Mouse (Mus musculus): ENCODE data around the gene Creg1. TPM values are rescaled to one million over a fixed set of nuclear protein-coding genes. Genes with fewer than 3 reads are reported as not detected.

The Creg1 gene
- polyA plus RNA-seq, 1 experiment, result 89.4 TPM

GRCm38 (mm10) chr1:165762914-165763634 lies 472 bp upstream of the Creg1 start:
- peak overlapping the region; percentile 77 for H3K4me3 ChIP-seq (ENCODE audit: extremely low read depth, insufficient read depth, insufficient read length)
- H3K4me1 ChIP-seq (ENCODE audit: control insufficient read depth, insufficient read depth, insufficient read length), result peaks cover 2% of the 10 kb centered on the region; the same call in 1 of the 2 replicates
- no peak for DNase-seq (ENCODE audit: low read depth in 1 of 2, low spot score in 2 of 2)
- no peak overlapping the region for H3K27ac ChIP-seq (ENCODE audit: insufficient read depth, low read length)
- 4% methylated on average over 14 of the region's 14 CpGs for WGBS
- H3K36me3 ChIP-seq (ENCODE audit: control insufficient read depth, insufficient read depth, low read length), result no peaks in the 10 kb centered on the region
- no peak for TF ChIP-seq CTCF (IDR thresholded peaks at IDR 0.05; ENCODE audit: extremely low read depth, insufficient read depth, insufficient read length, insufficient replicate concordance)
- TF ChIP-seq POLR2A (IDR thresholded peaks at IDR 0.05; ENCODE audit: low read depth, low read length), result no peak
- no peaks in the 10 kb centered on the region for H3K27me3 ChIP-seq (ENCODE audit: control insufficient read depth, insufficient read depth, low read length)

DNA sequence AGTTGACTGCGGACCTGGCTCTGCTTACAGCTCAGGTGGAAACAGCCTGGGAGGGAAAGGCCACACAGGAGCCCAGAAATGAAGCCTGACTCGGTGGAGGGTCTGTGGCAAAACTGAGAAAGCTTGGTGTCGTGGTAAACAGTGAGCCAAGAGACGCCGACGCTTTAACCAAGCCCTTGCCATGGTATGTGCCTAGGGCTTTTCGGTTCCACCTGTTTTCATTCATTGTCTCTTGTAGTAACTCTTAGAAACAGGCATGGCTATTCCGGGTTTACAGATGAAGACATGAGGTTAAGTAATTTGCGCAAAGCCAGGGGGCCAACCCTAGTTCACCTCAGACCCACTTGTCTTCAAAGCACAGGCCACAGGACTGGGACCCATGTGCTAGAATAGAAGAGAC lies 1.0 kb downstream of the Creg1 start:
- Histone ChIP-seq H3K27ac (ENCODE audit: insufficient read depth, low read length) (peak overlapping the region; percentile 67; the same call in 1 of the 2 replicates), H3K4me3 (ENCODE audit: extremely low read depth, insufficient read depth, insufficient read length) (peak overlapping the region; percentile 77), H3K36me3 (ENCODE audit: control insufficient read depth, insufficient read depth, low read length) (no peaks in the 10 kb centered on the region), H3K27me3 (ENCODE audit: control insufficient read depth, insufficient read depth, low read length) (no peaks in the 10 kb centered on the region), H3K4me1 (ENCODE audit: control insufficient read depth, insufficient read depth, insufficient read length) (peaks cover 2% of the 10 kb centered on the region; the same call in 1 of the 2 replicates)
- 30% methylated on average over 9 of the region's 9 CpGs for WGBS
- TF ChIP-seq POLR2A (IDR thresholded peaks at IDR 0.05; ENCODE audit: low read depth, low read length) (no peak), CTCF (IDR thresholded peaks at IDR 0.05; ENCODE audit: extremely low read depth, insufficient read depth, insufficient read length, insufficient replicate concordance) (no peak)
- DNase-seq (ENCODE audit: low read depth in 1 of 2, low spot score in 2 of 2), result no peak

- whole genome bisulfite sequencing, result 82% methylated on average over 11 of the region's 11 CpGs
- Histone ChIP-seq H3K27me3 (ENCODE audit: control insufficient read depth, insufficient read depth, low read length) (no peaks in the 10 kb centered on the region), H3K27ac (ENCODE audit: insufficient read depth, low read length) (no peak overlapping the region), H3K36me3 (ENCODE audit: control insufficient read depth, insufficient read depth, low read length) (no peaks in the 10 kb centered on the region), H3K4me3 (ENCODE audit: extremely low read depth, insufficient read depth, insufficient read length) (no peak overlapping the region; the same call in 1 of the 2 replicates), H3K4me1 (ENCODE audit: control insufficient read depth, insufficient read depth, insufficient read length) (peaks cover 2% of the 10 kb centered on the region; the same call in 1 of the 2 replicates)
- TF ChIP-seq POLR2A (IDR thresholded peaks at IDR 0.05; ENCODE audit: low read depth, low read length), result no peak
- no peak for TF ChIP-seq CTCF (IDR thresholded peaks at IDR 0.05; ENCODE audit: extremely low read depth, insufficient read depth, insufficient read length, insufficient replicate concordance)
- DNase-seq (ENCODE audit: low read depth in 1 of 2, low spot score in 2 of 2), result no peak
These were observed 1.5 kb downstream of the Creg1 start for GRCm38 (mm10) chr1:165765041-165765440.

- Histone ChIP-seq H3K36me3 (ENCODE audit: control insufficient read depth, insufficient read depth, low read length) (no peaks in the 10 kb centered on the region), H3K27me3 (ENCODE audit: control insufficient read depth, insufficient read depth, low read length) (no peaks in the 10 kb centered on the region), H3K27ac (ENCODE audit: insufficient read depth, low read length) (peak overlapping the region; percentile 75), H3K4me3 (ENCODE audit: extremely low read depth, insufficient read depth, insufficient read length) (peak overlapping the region; percentile 31), H3K4me1 (ENCODE audit: control insufficient read depth, insufficient read depth, insufficient read length) (peaks cover 2% of the 10 kb centered on the region; the same call in 1 of the 2 replicates)
- TF ChIP-seq POLR2A (IDR thresholded peaks at IDR 0.05; ENCODE audit: low read depth, low read length) (no peak), CTCF (IDR thresholded peaks at IDR 0.05; ENCODE audit: extremely low read depth, insufficient read depth, insufficient read length, insufficient replicate concordance) (no peak)
- 76% methylated on average over 17 of the region's 17 CpGs for WGBS
- DNase-seq (ENCODE audit: low read depth in 1 of 2, low spot score in 2 of 2), result no peak
These were observed 2.2 kb downstream of the Creg1 start for GRCm38 (mm10) chr1:165765651-165766294.

GRCm38 (mm10) chr1:165766295-165766890 lies 2.8 kb downstream of the Creg1 start:
- H3K4me1 ChIP-seq (ENCODE audit: control insufficient read depth, insufficient read depth, insufficient read length), result peaks cover 2% of the 10 kb centered on the region; the same call in 1 of the 2 replicates
- H3K27me3 ChIP-seq (ENCODE audit: control insufficient read depth, insufficient read depth, low read length), result no peaks in the 10 kb centered on the region
- DNase-seq (ENCODE audit: low read depth in 1 of 2, low spot score in 2 of 2), result no peak
- no peaks in the 10 kb centered on the region for H3K36me3 ChIP-seq (ENCODE audit: control insufficient read depth, insufficient read depth, low read length)
- WGBS, result 48% methylated on average over 7 of the region's 7 CpGs
- no peak for TF ChIP-seq POLR2A (IDR thresholded peaks at IDR 0.05; ENCODE audit: low read depth, low read length)
- H3K27ac ChIP-seq (ENCODE audit: insufficient read depth, low read length), result peak overlapping the region; percentile 75
- peak overlapping the region; percentile 20; the same call in 1 of the 2 replicates for H3K4me3 ChIP-seq (ENCODE audit: extremely low read depth, insufficient read depth, insufficient read length)

DNA sequence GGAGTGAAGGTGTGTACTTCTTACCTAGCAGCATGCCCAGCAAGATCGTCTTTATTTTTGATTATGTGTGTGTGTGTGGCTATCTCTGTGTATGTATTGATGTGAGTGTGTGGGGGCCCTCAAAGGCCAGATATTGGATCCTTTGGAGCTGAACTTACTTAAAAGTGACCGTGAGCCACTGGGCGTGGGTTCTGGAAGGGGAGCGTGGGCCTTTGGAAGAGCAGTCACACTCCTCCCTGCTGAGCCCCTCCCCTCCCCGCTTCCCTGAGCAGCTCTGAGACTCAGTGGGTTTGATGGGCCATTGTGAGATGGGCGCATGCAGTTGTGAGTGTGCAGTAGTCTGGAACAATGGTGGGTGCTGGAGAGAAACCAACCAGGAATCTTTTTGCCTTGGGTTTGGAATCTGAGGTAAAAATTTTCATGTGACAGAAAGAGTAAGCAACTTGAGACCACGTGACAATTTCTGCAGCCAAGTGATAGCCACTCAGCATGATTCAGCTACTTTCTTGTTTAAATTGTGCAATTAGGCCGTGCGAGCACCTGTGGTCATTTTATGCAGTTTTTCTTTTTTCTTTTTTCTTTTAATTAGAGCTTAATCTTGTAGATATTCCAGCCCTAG lies 5.5 kb downstream of the Creg1 start:
- Histone ChIP-seq H3K27me3 (ENCODE audit: control insufficient read depth, insufficient read depth, low read length) (no peaks in the 10 kb centered on the region), H3K27ac (ENCODE audit: insufficient read depth, low read length) (peak overlapping the region; percentile 34; the same call in 1 of the 2 replicates), H3K4me3 (ENCODE audit: extremely low read depth, insufficient read depth, insufficient read length) (no peak overlapping the region), H3K4me1 (ENCODE audit: control insufficient read depth, insufficient read depth, insufficient read length) (peaks cover 2% of the 10 kb centered on the region; the same call in 1 of the 2 replicates), H3K36me3 (ENCODE audit: control insufficient read depth, insufficient read depth, low read length) (peaks cover under 1% of the 10 kb centered on the region; the same call in 1 of the 2 replicates)
- DNase-seq (ENCODE audit: low read depth in 1 of 2, low spot score in 2 of 2), result no peak
- TF ChIP-seq POLR2A (IDR thresholded peaks at IDR 0.05; ENCODE audit: low read depth, low read length) (no peak), CTCF (IDR thresholded peaks at IDR 0.05; ENCODE audit: extremely low read depth, insufficient read depth, insufficient read length, insufficient replicate concordance) (no peak)
- 69% methylated on average over 9 of the region's 9 CpGs for WGBS

Data from spleen, adult 2 months (tissue).